Mouse (Mus musculus) frontal cortex, postnatal 14 days (tissue): ENCODE data around the gene Osbpl6.
"Not testable (repeated sequence)": the region's sequence is repeated elsewhere in the genome, so short reads cannot be mapped to it uniquely, and the experiment has no call there.

Experiments
- DNase-seq, 2 experiments: peaks; one replicate each; pipeline ENCODE4 v3.0.0; 2022; ENCODE audit warnings: low spot score in 2 of 2

Osbpl6 gene

GRCm38 (mm10) chr2:76566933-76567551 is 160.7 kb downstream of the Osbpl6 start:
- no peak for DNase-seq

- no peak for DNase-seq
Observed at GRCm38 (mm10) chr2:76571543-76571942, 165.2 kb downstream of the Osbpl6 start.

DNA sequence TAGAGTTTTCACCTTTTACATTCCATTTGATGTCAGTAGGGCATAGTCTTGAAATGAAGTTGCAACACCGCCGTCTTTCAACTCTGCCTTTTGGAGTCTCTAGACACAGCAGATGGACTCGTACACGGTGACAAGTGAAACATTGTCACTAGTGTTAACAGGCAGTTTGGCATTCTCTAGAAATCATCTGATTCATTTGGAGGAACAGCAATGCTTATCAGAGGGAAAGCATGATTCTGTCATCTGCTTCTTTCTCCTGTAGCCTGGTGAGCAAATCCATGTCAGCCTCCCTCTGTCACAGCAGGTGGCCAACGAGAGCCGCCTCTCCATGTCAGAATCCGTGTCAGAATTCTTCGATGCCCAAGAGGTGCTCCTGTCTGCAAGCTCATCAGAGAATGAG is 172.6 kb downstream of the Osbpl6 start:
- DNase-seq: no peak

GRCm38 (mm10) chr2:76585090-76585489 is 178.8 kb downstream of the Osbpl6 start:
- DNase-seq: no peak

DNA sequence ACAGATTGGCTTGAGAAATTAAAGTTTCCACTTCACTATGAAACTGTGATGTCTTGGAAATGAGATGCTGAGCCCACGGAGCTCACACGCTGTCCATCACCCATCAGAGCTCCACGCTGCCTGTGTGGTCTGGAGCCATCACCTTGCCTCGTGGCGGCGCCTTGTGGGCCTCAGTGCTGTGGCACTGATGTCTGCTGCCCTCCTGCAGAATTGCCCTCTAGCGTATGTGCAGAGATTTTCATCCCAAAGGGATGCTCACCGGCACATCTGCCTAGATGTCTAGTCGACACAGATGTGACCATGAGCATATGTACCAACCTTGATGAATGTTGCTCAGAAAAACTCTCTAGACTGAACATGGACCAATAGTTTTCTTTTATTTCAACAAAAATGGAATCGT is 180.6 kb downstream of the Osbpl6 start:
- no peak for DNase-seq

GRCm38 (mm10) chr2:76590221-76590620 is 183.9 kb downstream of the Osbpl6 start:
- DNase-seq: no peak

- no peak for DNase-seq
Observed at GRCm38 (mm10) chr2:76592401-76592924, 186.2 kb downstream of the Osbpl6 start.

- DNase-seq: no peak
Observed at GRCm38 (mm10) chr2:76597521-76597920, 191.2 kb downstream of the Osbpl6 start.

- DNase-seq: no peak
Observed at GRCm38 (mm10) chr2:76599214-76599613, 192.9 kb downstream of the Osbpl6 start.

- DNase-seq: no peak
Observed at GRCm38 (mm10) chr2:76602256-76602655, 195.9 kb downstream of the Osbpl6 start.

DNA sequence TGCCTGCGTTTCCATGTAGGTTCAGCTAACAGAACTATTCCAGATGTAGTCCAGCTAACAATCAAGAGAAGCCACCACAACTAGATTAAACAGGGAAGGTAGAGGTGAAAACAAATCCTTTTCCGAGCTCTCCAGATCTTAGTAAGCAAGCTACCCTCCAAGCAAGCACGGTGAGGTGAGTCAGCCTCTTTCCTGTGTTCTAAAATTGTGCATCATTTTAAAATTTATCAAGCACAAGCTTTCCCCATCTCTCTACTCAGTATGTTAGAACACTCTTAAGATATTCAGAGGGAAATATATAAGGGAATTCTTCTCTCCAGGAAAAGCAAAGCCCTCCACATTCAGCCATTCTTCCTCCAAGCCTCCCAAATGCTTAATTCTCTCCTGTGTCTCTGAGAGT is 200.4 kb downstream of the Osbpl6 start:
- DNase-seq: no peak

DNA sequence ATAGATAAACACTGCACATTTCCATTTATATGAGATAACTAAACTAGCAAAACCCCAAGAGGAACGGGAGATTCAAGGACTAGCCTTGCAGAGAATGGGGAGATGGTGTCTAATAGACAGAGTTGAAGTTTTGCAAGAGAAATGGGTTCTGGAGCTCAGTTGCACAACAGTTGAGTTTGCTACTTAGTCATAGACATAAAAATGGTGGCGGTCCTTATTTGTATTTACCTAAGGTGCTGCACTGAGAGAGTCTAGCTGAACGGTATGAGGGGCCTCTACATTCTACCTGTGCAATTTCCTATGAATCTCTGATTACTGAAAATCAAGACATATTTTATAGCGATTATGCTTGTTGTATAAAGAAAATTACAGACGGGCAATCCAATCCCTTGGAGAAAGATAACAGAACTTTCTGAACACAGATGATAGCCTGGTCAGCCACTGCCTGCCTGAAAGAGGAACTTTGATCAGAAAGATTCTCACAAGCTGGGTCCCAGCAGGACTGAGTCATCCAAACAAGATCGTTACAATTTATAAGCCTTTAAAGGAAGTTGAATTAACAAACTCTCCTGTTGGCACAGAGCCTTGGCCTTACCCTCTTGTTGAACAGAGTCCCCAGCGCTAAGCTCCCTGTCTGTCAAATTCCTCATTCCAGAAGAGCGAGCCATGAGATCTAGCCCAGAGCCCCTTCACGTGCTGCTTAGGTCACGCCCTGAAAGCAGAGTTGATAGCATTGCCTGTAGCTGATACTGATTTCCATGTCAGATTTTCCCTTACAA is 204.2 kb downstream of the Osbpl6 start:
- DNase-seq: no peak

GRCm38 (mm10) chr2:76611996-76612395 is 205.7 kb downstream of the Osbpl6 start:
- DNase-seq: no peak

DNA sequence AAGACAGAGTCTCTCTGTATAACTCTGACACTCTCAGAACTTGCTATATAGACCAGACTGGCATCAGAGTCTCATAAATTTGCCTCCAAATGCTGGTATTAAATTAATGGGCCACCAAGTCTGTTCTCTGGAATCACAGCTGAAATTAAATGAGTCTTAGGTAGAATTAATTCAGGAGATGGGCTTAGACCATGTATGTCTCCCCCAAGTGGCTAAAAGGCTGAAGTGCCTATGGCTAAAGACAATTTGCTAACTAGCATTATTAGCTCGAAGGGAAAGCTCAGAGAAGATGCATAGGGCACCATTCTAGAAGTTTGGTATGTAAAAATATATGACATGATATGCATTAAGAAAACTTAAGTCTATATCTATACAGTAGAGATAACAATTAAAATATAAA is 211.8 kb downstream of the Osbpl6 start:
- peak in 1 of 2 experiments; percentile 34 for DNase-seq

DNA sequence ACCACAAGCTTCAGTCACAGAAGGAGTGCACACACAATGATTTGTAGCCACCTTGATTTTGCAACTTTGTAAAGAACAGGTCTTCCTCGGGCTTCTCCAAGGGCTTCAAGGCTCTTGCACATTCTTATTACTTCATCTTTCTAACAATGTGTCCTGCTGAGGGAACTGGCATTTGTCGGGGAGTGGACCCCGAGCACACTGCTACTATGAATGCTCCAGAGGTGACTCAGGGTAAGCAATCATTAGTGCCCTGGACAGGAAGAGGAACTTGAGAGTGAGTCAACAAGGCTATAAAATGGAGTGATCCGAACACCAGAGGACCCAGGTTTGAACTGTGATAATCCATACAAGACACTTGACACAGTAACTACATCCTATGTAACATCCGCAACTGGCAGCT is 213.9 kb downstream of the Osbpl6 start:
- DNase-seq: no peak

- no peak for DNase-seq
Observed at GRCm38 (mm10) chr2:76621724-76622123, 215.4 kb downstream of the Osbpl6 start.

DNA sequence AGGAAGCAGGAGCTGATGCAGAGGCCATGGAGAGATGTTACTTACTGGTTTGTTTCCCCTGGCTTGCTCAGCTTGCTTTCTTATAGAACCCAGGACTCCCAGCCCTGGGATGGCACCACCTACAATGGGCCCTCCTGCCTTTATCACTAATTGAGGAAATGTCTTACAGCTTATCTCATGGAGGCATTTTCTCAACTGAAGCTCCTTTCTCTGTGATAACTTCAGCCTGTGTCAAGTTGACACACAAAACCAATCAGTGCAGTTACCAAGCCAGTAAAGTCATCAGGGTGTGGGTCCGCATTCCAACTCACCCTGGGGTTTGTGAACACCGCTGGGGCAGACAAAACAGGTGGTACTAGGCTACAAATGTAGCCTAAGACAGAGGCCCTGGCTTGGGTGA is 216.0 kb downstream of the Osbpl6 start:
- DNase-seq: not testable (repeated sequence)

DNA sequence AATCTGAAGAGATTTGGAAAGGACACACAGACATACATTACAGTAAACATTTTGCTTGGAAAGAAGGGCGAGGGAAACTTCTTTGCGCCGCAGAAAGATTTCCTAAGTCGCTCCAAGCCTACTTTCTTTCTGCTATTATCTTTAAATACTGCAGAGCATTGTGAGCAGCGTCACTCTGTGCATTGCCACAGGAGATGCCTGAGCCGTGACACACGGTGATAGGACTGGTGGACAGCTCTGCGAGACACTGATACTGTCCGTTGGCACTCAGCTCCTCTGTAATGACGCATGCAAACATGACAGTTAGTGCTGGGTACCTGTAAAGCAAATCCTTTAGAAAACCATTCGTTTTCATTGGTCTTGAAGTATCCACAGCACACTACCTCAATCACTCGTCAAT is 224.0 kb downstream of the Osbpl6 start:
- DNase-seq: no peak

- no peak for DNase-seq
Observed at GRCm38 (mm10) chr2:76631600-76631999, 225.3 kb downstream of the Osbpl6 start.

DNA sequence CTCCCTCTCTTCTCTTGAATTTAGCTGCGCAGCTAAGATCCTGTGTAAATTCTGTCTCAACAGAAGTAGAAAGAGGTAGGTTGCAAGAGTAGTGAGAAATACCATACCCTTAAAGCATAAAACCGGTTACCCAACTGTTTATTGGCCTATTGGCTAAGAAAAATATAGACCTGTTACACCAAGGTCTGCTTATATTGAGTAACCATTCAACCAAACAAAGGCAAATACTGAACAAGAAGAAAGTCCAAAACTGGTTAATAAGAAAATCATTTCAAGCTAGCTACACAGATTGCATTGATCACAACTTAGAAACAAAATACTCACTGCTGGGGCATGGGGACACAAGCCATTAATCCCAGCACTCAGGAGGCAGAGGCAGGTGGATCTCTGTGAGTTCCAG is 233.3 kb downstream of the Osbpl6 start:
- DNase-seq: no peak

DNA sequence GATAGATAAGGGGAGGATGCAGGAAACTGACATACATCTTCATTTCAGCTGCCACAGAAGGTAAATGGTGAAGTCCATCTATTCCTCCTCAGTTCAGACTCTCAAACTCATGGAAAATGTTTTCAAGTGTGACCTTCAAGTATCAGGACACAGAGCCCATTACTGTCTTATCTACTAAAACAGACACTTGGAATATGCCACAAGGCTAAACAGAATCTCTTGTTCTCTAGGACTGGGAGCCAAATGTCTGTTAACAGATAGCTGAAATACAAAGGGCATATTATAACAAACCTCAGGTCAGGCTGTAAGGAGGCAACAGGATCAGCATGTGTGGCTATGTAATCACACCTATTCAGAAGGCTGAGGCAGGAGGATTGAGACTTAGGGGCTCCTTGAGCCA is 237.5 kb downstream of the Osbpl6 start:
- no peak for DNase-seq

GRCm38 (mm10) chr2:76647441-76647869 is 241.1 kb downstream of the Osbpl6 start:
- peak in 1 of 2 experiments; percentile 14 for DNase-seq

DNA sequence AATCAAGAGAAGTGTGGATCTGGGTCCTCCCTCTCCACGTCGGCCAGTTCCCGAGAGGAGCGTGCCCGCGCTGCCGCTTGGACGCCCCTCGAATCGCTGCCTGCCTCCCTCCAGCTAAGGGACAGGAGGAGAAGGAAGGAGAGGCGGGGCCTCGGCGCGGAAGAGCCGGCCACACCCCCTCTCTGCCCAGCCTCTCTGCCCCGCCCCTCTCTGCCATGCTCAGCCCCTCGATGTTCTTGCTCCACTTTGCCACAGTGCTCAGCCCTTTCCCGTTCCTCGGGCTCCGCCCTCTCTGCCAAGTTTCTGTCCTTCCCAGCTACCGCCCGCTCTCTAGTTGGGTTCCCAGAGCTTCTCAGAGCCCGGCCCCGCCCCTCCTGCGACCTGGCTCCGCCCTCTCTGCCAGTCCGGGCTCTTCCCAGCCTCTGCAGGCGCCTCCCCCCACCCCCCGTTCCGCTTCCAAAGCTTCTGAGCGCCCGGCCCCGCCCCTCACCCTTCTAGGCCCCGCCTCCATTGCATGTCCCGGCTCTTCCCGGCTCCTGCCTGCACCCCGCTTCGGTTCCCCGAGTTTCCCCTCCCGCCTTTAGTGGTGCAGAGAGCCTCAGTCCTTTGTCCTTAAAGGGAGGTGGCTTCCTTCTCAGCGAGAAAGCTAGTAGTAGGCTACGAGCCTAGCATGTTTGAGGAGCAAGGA is 241.7 kb downstream of the Osbpl6 start, which contains the start of the genes Prkra and Pjvk:
Gene Prkra (minus strand): TSS at position 133 of the 688 bp plus-strand sequence.
Gene Pjvk (plus strand): TSS at position 594 of the 688 bp plus-strand sequence.
- DNase-seq: peak; percentile 91 to 95
